Mouse (Mus musculus) heart, adult 11 months (tissue): ENCODE measurements at regions not wholly inside any gene's neighbourhood (a gene's known extent, or its start where the extent isn't known, plus 50 kb on each side); places are given as distances from the start of the nearest gene placed in this dataset.

Source experiments
- DNase-seq: peaks from one replicate; pipeline ENCODE4 v3.0.0; 2022

DNA sequence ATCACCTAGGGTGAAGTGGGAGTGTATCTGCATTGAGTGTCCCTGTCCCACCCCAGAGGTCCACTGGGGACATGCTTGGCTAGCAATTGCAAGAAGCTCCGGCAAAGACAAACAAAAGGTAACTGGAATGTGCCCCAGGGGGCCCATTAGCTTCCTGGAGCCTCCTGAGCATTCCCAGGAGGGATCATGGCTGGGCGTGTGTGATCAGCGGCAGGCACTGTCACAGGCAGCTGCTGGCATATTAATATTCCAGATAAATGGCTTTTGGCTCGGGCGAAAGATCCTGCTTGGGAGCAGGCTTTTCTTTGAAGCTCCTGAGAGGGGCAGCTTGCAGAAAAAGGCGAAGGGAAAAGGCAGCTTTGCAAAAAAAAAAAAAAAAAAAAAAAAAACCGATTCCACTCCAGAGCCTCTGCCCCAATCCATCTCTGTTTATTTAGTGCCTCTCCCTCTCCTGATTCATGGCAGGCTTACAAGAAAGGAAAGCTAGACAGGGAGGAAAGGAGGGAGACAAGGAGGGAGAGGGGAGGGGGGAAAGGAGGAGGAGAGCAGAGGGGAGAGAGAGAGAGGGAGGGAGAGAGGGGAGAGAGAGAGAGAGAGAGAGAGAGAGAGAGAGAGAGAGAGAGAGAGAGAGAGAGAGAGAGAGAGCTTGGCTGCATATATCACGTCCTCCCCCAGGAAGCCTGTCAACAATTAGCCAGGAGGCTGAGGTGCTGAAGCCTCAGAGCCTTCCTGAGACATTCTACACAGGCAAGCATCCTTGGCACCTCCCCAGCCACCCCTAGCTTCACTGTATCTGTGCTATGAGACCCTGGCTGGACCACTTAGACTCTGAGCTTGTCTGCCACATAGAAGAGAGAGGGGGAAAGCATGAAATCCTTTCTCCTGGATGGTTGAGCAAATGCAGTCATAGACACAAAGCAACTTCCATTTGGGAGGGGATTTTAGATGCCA lies 443.4 kb upstream of the Zmiz1 start:
- DNase-seq, result no peak

DNA sequence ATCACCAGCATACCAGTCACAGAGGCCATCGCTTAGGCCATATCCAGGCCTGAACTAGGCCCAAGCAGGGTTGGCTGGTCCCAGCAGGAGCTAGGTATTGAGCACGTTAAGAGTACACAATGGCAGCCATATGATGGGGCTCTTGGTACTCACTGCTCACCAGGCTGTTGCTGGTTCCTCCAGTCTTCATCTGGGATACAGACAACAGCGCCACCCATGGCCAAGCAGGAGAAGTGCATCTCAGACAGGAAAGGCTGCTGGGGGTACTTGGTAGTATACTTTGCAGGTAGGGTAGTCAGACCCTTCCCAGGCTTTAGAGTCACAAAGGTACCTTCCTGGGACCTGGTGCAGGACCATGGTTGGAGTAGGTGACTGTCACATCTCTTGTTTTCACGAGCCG lies 441.1 kb upstream of the Zmiz1 start:
- DNase-seq, result no peak

DNA sequence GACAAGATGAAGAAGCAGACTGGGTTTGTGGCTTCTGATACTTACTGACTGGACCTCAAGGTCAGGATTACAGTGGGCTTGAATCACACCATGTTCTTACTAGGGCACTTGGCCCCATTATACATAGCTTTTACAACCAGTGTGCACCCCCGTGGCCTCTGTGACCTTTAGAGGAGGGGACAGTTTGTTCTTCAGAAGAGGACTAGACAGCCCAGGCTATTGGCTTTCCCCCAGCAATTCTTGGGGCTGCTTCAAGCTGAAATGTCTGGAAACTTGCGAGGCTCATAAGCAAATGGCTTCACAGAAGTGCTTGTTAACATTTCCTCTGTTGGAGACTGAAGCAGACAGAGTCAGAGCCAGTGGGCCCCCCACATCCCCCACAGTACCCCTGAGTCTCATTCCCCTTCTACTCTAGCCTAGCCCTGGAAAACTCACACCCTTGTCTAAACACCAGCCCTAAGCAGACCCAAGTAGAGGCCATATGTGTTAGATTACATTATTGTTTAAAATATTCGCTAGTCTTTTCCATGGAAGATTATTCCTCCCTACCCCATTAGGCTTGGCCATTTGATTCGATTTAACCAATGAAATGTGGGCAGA lies 439.6 kb upstream of the Zmiz1 start:
- no peak for DNase-seq

DNA sequence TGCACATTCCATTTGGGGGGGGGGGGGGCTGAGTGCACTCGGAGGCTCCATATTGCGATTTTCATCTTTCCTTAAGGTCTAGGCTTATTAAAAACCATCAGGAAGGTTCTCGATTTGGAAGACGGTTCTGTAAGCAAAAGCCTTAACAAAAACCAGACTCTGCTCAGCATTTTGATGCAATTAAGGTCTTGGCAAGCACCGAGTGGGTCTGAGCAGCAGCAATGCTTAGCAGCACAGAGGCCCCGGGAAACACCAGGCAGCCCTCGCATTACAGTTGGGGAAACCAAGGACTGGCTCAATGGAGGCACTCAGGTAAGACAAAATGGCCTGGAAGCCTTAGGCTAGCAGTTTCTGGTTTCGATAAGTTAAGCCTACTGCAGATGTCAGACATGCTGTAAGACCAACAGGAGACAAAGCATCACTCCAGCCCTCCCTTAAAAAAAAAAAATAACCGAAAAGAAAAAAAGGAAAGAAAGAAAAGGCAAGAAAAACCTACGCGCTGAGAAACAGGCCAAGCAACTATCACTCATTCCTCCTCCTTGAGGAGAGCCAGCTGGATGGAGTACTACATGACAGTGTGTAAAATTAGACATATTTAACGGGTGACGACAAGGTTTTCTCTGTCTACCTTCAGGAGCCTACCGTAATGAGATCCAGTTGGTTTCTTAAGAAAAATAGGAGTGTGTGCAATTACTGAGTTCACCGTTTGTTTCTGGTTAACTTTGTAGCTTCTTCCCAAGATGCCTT lies 436.3 kb upstream of the Zmiz1 start:
- DNase-seq, result no peak

DNA sequence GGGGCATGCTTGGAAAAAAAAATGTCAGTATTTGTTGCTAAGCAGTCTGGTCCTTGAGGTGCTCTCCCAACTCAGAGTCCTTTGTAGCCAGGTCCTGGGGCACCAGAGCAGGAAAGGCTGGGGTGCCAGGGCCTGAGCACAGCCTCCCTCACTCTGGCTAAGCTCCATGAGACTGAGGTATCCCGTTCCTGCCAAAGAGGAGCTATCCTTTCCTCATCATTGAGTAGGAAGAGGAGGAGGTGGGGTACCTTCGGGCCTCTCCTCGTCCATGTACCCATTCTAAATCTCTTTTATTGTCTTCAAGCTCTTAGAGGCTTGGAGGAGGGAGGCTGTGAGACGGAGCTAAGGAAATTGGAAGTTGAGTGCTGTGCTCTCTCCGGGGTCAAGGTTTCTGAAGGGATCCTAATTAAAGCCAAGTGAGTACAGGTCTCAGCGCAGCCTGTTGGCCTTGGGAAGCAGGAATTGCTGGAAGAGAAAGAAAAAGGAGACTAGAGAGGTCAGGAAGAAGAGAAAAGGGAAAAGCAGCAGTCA lies 435.6 kb upstream of the Zmiz1 start:
- no peak for DNase-seq

DNA sequence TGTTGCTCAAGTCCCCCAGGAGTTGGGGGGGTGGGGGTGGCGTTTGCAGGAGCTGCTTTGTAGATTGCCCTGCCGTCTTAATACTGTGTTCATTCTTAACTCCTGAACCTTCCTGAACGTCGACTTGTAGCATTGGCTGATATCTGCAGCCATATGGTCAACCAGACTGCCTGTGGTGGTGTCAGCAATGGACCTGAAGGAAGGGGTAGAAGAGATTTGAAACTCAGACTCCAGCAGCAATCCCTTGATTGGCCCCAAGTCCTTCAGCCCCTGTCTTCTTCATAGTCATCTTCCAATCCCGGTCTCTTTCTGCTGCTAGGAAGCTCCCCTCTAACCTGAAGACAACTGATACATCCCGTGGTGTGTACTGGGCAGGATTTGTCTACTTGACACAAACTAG lies 433.9 kb upstream of the Zmiz1 start:
- no peak for DNase-seq

DNA sequence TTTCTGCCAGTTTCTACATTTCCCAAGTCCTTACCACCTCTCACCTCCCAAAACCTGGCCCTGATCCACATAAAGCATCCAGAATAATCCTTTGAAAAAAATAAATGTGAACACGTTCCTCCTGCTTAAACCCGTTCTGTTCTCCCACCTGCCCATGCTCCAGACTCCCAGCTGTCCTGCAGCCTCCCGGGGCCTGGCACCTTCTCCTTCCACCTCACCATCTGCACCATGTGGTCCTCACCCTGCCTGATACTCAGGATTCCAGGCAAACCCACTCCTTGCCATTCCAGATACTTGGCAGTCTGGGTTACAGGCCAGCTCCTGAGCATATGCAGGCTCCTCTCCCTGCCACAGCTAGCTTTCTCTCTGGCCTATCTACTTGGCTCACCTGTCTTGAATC lies 431.9 kb upstream of the Zmiz1 start:
- DNase-seq, result no peak

DNA sequence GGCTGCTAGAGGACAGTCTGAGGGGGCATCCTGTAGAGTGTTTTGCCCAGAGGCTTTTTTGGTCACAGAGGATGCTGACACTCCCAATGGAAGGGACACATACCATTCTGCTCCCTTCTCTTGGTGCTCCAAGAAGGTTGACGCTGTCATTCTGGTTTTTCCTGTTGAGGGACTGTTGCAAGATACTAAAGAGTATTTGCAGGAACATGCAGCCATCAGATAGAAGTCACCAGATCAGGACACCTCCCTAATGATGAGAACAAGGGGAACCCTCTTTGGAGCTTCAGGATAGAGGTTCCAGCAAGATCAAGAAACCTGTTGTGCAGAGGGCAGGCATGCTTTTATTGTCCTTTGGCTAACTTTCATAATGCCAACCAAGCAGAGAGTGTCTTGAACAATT lies 431.1 kb upstream of the Zmiz1 start:
- DNase-seq, result no peak

DNA sequence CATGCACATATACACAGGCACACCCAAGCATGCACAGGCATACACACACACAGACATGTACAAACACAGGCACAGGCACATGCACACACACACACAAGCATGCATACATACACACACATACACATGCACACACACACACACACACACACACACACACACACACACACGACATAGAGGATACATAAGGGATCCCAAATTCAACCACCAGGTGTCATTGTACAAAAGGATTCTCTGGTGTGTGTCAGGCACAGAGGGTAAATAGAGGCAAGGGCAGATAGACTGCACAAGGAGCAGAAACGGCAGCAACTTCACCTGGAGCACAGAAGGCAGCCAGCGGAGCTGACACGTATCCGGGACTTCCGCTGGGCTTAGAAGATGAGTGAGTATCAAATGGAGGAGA lies 428.1 kb upstream of the Zmiz1 start:
- no peak for DNase-seq

DNA sequence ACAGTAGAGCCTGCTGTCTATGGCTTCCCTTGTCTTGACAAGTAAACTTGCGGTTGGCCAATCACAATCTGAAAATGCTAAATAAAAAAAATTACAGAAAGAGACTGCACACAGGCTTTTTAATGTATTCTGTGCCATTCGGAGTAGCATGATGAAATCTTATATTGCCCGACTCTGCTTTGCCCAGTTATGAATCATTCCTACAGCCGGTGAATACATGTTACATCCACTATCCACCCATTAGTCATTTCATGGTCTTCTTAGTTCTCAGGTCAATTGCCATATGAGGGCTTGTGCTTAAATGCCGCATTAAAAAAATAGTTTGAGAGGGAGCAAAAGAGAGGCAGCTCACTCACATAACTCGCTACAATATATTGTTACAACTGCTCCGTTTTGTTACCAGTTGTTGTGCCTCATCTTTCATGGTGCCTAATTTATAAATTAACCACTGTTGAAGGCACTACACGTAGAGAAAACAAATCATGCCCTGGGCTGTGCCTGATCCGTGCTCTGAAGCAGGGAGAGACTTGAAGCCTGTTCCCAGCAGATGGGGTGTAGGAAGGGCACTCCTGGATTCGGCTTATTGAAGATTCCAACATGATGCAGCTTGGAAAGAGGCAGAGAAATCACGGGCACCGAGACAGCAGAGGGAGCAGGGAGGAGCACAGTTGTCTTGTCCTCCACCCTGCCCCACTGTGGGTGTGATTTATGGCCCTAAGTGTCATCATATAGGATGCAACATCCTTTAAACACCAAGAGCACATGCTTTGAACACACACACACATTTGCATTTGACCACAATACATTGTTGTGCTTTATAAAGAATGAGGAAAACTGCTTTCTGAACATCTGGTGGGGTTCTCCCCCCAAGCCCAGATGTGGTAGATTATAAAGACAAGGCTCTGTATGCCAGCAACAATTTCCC lies 427.0 kb upstream of the Zmiz1 start:
- no peak for DNase-seq

DNA sequence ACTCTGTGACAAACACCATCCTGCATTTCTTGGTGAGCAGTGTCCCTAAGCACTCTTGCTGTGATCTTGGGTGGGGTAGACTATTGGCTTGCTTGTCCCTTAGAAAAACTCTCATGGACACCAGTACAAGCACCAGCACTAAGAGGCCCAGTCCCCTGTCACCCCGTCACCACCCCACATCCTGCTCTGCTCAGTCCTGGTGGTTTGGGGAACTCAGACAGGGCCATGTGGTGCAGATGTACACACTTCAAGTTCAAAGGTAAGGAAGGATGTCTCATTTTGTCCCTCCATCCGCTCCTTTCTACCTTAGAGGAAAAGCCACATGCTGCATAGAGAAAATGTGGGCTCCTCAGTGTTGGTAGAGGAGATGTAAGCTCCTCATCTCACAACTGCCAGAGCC lies 426.1 kb upstream of the Zmiz1 start:
- DNase-seq, result no peak

DNA sequence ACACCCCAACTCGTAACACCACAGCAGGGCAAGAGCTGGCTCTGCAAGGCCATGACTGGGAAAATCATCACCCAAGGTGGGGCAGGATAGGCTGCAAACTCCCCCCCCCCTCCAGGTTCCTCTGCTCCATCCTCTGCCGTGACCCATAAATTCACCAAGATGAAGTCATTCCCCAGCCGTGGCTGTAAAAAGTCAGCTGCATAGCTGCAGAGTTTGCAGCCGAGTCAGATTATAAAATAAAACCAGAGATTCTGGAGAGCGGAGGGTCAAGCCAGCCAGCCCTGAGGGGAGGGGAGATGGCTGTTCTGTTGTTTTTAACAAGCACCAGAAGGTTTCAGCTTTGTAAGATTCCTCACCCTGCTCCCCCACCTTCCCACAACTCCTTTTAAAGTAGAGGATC lies 416.7 kb upstream of the Zmiz1 start:
- no peak for DNase-seq

DNA sequence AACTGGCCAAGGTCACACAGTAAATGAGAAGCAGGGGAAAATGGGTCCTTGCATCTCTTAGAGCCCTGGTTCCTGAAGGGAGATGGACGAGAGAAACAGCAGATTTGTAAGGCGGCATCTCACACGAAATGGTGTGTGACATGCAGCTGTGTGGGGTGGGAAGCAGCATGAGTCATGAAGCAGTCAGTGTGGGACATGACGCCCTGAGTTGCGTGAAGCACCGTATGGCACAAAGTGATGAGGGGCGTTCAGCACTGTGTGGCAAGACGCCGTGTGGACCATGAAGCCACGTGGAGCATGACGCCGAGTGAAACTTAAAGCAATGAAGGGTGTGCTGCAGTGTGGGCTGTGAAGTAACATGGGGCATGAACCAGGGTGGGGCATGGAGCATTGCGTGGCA lies 414.9 kb upstream of the Zmiz1 start:
- DNase-seq, result no peak

DNA sequence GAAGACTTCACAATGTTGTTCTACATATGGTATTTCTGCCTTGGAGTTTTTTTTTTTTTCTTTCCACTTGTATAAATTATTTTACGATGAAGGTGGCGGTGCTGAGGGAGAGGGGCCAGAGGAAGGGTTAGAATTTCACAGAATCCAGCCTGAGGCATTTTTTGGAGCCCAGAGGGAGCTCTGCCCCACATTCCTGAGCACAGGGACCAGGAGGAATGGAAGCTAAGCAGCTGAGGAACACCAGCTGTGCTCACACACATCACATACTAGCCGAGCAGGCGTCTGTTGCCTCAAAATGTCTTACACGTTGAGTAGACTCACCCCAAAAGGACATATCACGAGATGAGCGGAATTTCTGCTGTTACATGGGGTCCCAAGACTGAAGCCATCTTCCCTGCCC lies 414.1 kb upstream of the Zmiz1 start:
- no peak for DNase-seq

DNA sequence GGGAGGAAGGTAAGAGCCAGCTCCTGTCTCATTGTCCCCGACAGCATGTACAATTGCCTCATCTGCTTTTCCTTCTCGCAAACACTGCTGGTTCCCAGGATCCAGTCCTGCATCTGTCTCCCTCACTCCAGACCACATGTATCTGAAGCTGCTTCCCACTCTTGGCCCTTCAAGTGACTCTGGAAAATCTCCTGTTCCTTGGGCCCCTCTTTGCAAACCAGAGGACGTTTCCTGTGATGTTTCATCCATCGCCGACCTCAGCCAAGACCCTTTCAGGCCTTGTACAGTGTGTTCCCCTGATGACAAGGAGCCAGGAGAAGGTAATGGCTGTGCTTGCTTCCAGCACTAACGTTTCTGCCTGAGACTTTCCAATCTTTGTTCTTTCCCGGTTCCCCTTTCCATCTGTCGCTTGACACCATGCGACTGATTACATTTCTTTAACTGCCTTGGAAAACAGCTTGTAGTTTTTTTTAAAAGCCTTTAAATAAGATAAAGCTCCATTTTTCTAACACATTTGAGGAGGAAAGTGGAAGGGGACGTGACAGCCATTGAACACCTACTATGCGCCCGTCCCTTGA lies 408.2 kb upstream of the Zmiz1 start:
- DNase-seq, result peak; percentile 90

DNA sequence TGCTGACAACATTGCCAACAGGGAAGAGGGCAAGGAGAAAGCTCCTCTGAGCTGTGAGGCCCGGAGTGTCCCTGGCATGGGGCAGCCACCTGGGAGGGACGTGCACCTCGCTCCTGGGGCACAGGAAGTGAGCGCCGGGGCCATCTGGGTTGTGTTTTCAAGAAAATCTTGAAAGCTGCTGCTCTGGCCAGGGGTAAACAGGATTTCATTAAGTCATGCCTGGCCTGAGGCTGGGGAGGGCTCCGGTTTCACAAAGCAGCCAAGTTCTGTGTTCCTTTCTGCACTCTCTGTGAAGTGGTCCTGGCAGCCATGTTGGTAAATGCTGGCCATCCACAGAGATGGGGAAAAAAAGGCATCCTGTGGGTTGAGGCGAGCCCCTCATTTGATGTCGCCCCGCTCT lies 406.8 kb upstream of the Zmiz1 start:
- DNase-seq, result peak; percentile 93

DNA sequence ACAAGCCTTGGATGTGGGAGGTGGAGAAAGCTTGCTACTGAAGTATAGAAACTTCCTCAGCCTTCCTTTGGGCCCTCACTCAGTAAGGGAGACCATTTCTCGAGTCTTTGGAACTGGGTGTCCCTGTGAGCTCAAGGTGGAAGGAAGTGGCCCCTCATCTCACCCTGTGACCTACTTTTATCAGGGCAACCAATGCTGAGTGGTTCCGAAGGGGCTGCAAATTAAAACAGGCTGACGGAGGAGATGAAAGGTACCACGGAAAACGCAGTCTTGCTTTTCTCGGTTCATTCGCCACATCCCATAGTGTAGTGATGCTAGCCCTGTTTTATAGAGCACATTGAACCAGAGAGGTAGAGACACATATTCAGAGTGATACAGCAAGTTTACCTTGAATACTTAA lies 399.6 kb upstream of the Zmiz1 start:
- DNase-seq, result no peak

DNA sequence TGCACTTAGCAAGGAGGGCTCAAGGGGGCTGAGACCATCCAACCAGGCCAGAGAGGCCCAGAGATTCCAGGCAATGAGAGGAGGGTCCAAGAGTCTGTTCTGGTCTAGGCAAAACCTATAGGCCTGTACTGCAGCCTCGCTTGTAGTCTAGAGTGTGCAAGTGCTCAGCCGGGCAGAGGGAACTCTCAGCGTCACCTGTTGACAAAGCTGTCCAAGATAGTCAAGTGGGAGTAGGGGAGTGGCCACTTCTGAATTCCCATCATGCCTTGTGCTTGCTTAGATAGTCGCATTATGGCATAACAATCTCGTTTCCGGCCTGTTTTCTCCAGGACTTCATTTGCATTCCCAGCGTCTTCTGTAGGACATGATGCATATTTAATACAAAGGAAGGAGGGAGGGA lies 398.7 kb upstream of the Zmiz1 start:
- DNase-seq, result no peak

DNA sequence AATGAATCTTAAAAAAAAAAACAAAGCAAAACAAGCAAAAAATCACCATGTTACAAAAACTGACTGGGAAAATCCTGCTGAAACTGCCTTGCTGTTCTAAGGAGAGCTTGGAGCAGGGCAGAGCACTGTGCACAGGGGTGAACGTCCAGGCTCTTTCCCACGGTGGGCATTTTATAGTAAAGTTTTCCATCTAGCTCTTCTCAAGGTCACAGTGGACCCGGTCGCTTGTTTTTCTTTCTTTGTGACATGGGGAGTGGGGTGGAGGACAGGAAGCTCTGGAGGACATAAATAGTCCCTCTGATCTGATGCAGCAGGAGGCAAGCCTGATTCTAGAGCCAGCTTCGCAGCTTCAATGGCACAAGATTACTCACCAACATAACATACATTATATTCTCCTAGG lies 395.9 kb upstream of the Zmiz1 start:
- DNase-seq, result no peak

DNA sequence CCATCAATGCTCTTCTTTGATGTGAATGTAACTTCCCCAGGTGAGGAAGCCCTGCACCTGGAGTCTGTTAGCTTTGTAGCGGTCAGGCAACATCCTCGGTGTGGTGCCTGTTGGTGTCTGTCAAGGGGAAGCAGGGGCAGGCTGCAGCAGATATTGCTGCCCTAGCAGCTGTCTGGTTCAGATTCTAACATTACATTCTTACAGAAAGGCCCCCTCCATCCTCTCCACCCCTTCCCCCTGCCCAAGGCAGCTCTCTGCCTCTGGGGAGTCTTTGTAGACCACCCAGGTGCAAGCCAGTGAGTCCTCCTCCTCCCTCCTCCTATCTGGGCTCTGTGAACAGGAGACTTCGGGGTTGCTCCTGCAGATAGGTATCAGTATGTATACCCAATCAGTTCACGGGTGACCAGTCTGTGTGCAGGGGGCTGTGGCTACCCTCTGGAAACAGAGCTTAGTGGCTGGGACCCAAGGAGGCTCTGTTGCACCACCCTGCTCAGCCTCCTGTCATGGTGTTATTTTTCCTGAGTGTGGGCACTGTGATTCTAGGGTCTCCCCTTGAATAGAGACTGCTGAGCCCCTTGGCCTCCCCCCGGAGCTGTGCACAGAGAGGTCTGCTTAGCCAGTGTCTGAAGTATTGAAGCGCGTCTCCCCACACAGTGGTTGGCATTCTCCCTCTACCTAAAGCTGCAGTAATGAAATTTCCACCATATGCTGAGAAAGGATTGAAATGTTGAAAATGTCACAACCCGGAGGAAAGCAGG lies 394.6 kb upstream of the Zmiz1 start:
- DNase-seq, result no peak

DNA sequence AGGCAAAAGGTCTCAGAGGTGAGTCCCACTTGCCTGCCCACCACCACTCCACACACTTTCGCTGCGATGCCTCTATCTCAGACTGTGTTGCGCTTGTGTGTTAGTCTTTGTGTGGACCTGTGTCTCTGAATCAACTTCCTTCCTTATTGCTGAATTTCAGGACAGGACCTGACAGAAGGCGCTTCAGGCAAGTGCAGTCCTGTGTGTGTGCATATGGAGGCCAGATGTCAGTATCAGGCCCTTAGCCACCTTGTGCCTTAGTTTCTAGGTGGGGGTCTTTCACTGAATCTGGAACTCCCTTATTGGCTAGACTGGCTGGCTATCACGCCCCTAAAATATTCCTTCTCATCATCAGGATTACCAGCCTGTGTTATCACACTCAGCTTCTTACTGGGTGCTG lies 391.6 kb upstream of the Zmiz1 start:
- DNase-seq, result no peak
